ENCODE assay signal across 8 mouse cellular contexts in genomic region chr11:35667428-35667827, GRCm38 (mm10).
A peak's percentile ranks its signal among the peaks of the same experiment; 100 is the strongest.
DNase-seq lines count a peak whose midpoint lies in the region; ATAC-seq and TF ChIP-seq lines count a peak whose summit lies in the region.

No protein-coding gene starts in this region.

- TF ChIP-seq EP300 in heart, adult 2 months (IDR thresholded peaks at IDR 0.05; ENCODE audit: insufficient read depth, low read depth, low read length), result no peak

- DNase-seq in heart, adult 2 months, result no peak
- DNase-seq in heart, adult 9 months (ENCODE audit: low spot score in 2 of 2), result no peak
- DNase-seq in 416B (ENCODE audit: low read depth), result peak; percentile 70
- DNase-seq in kidney, postnatal 4 days, result peak; percentile 22 to 46
- no peak for DNase-seq in frontal cortex, postnatal 10 days (ENCODE audit: low spot score in 2 of 2)
- no peak for DNase-seq in layer of hippocampus, postnatal 14 days (ENCODE audit: low spot score in 2 of 2)

- no peaks in the 10 kb centered on the region for H3K79me2 ChIP-seq in heart, adult 2 months (replicated peaks; ENCODE audit: control insufficient read depth, insufficient read depth, low read length)

- H3K36me3 ChIP-seq in heart, adult 2 months (ENCODE audit: control insufficient read depth, insufficient read depth, low read length), result no peaks in the 10 kb centered on the region
- H3K36me3 ChIP-seq in heart, embryonic 11.5 days (ENCODE audit: control insufficient read depth, insufficient read depth, low read length), result no peaks in the 10 kb centered on the region

- 52% methylated on average over 3 of the region's 3 CpGs for WGBS in heart, adult 2 months
- 50% methylated on average over 3 of the region's 3 CpGs for WGBS in bone marrow, adult 2 months
- WGBS in heart, embryonic 11.5 days (ENCODE audit: insufficient replicate concordance), result 52% methylated on average over 3 of the region's 3 CpGs

- no peak overlapping the region for H3K4me2 ChIP-seq in heart, embryonic 11.5 days

- no peaks in the 10 kb centered on the region for H3K4me1 ChIP-seq in heart, adult 2 months (ENCODE audit: control insufficient read depth, insufficient read depth, low read length)
- H3K4me1 ChIP-seq in bone marrow, adult 2 months (ENCODE audit: control insufficient read depth, insufficient read depth, low read length), result no peaks in the 10 kb centered on the region
- 0 out of 2 replicates have a peak, but pooled peaks cover 2% of the 10 kb centered on the region for H3K4me1 ChIP-seq in heart, embryonic 11.5 days (ENCODE audit: control insufficient read depth, insufficient read depth, low read length)

- no peaks in the 10 kb centered on the region for H3K27me3 ChIP-seq in heart, adult 2 months (ENCODE audit: control insufficient read depth, insufficient read depth, low read length)
- H3K27me3 ChIP-seq in heart, embryonic 11.5 days (ENCODE audit: control insufficient read depth, insufficient read depth, low read length), result no peaks in the 10 kb centered on the region

- no peak for TF ChIP-seq POLR2A in heart, adult 2 months (IDR thresholded peaks at IDR 0.05; ENCODE audit: insufficient read depth, low read depth, low read length)
- no peak for TF ChIP-seq POLR2A in bone marrow, adult 2 months (IDR thresholded peaks at IDR 0.05; ENCODE audit: borderline replicate concordance, control insufficient read depth, low read depth, low read length)

- H3K9me3 ChIP-seq in heart, embryonic 11.5 days (replicated peaks; ENCODE audit: control insufficient read depth, low read length), result no peaks in the 10 kb centered on the region

- no peak overlapping the region for H3K27ac ChIP-seq in heart, adult 2 months
- no peak overlapping the region for H3K27ac ChIP-seq in bone marrow, adult 2 months (ENCODE audit: control insufficient read depth, insufficient read depth, low read depth, low read length, poor library complexity)
- no peak overlapping the region for H3K27ac ChIP-seq in heart, embryonic 11.5 days (ENCODE audit: low read depth, low read length)

- no peak overlapping the region for H3K4me3 ChIP-seq in heart, adult 2 months
- no peak overlapping the region for H3K4me3 ChIP-seq in bone marrow, adult 2 months (replicated peaks; ENCODE audit: control insufficient read depth, low read depth, low read length)
- H3K4me3 ChIP-seq in heart, embryonic 11.5 days (ENCODE audit: low read depth, low read length), result no peak overlapping the region

- TF ChIP-seq CTCF in heart, adult 2 months (IDR thresholded peaks at IDR 0.05), result peak; percentile 64
- TF ChIP-seq CTCF in bone marrow, adult 2 months (IDR thresholded peaks at IDR 0.05; ENCODE audit: control insufficient read depth, insufficient read depth, low read length), result 0 out of 2 replicates have a peak, but pooled peaks have one; percentile 5

- ATAC-seq in heart, embryonic 11.5 days (replicated peaks; ENCODE audit: insufficient number of reproducible peaks, low FRiP score, low TSS enrichment), result no peak

- no peak overlapping the region for H3K9ac ChIP-seq in heart, adult 2 months (ENCODE audit: low read depth, low read length)
- H3K9ac ChIP-seq in heart, embryonic 11.5 days (ENCODE audit: low read depth, low read length), result no peak overlapping the region

- intact Hi-C loops in heart, adult 2 months (cut with DNase I), result loop anchor here (5.0 to 10.0 kb wide), 2 partner anchors 215 to 553 kb away; no protein-coding TSS in a partner anchor

Comparison
In these comparisons a context has a peak if more than half of its experiments do, and no peak if none do; other contexts are left out.
1. DNase-seq: peak in 416B (single experiment) and kidney, postnatal 4 days (2 of 2); none in heart, adult 2 months (0 of 2), heart, adult 9 months (0 of 2), frontal cortex, postnatal 10 days (0 of 2) and layer of hippocampus, postnatal 14 days (0 of 2).